Mouse (Mus musculus): ENCODE results near the gene Vmo1. TPM values are rescaled to one million over a fixed set of nuclear protein-coding genes. Genes with fewer than 3 reads are reported as not detected.
A peak's percentile ranks its signal among the peaks of the same experiment; 100 is the strongest.
"Not testable (repeated sequence)": the region's sequence is repeated elsewhere in the genome, so short reads cannot be mapped to it uniquely, and the experiment has no call there.

The Vmo1 gene
- polyA plus RNA-seq, 1 experiment from 2014 or later = not detected

DNA sequence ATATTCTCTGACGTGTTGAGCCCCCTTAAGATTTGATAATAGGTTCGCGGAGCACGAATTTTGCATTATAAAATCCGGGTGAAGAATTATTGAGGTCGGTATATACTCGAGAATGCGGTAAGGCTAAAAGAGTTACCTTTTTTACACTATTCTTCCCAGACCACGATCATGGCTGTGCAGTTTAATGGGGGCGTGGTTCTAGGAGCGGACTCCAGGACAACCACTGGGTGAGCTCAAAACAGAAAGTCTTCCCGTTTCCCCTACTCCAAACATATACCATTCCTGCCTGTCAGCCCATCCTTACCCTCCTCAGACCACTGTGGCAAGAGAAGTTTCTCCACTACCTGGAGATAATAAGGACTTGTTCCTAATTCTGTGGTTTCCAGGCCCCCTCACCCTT, 11.3 kb upstream of the Vmo1 start:
- H3K4me2 ChIP-seq (ENCODE audit: low read length) = peak overlapping the region; percentile 85
- peak overlapping the region; percentile 66 for H3K9ac ChIP-seq (replicated peaks; ENCODE audit: low read length)
- ATAC-seq (ENCODE audit: low FRiP score, low TSS enrichment) (peak; percentile 9; the same call in 1 of the 2 replicates), DNase-seq (peak; percentile 28)
- H3K4me3 ChIP-seq (replicated peaks; ENCODE audit: low read depth, low read length) = peak overlapping the region; percentile 63
- H3K27ac ChIP-seq (replicated peaks; ENCODE audit: low read depth, low read length) = peak overlapping the region; percentile 46; the same call in 1 of the 2 replicates
- H3K9me3 ChIP-seq (ENCODE audit: control insufficient read depth, low read length) = no peaks in the 10 kb centered on the region
- no peaks in the 10 kb centered on the region for H3K27me3 ChIP-seq (ENCODE audit: control insufficient read depth, insufficient read depth, low read length)
- H3K36me3 ChIP-seq (ENCODE audit: control insufficient read depth, insufficient read depth, low read length) = peaks cover 28% of the 10 kb centered on the region
- WGBS = 1% methylated on average over 12 of the region's 12 CpGs
- peaks cover 7% of the 10 kb centered on the region; the same call in 1 of the 2 replicates for H3K4me1 ChIP-seq (ENCODE audit: control insufficient read depth, insufficient read depth, low read length)

DNA sequence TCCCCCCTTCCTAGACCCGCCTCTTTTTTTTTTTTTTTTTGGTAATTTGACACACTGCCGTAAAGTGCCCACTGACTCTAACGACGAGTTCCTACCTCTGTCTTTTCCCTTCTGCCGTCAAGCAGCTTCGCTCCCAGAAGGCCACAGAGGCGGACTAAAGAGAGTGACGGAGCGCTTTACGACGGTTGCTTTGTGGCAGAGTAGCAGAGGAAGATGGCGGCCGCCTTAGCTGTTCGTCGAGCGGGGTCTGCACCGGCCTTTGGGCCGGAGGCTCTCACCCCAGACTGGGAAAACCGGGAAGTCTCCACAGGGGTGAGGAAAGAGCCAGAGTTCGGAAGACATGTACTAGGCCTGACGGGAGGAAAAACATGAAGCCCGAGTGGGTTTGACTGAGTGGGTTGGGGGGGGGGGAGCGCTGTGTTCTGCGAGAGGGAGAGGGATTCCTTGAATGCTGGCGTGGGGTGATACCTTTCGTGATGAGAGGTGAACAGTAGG, 10.8 kb upstream of the Vmo1 start, which contains the start of gene Psmb6:
Gene Psmb6 (plus strand): TSS at position 184 of the 495 bp plus-strand sequence.
- no peaks in the 10 kb centered on the region for H3K9me3 ChIP-seq (ENCODE audit: control insufficient read depth, low read length)
- peak within 1 kb of the TSS; percentile 66 for H3K9ac ChIP-seq (replicated peaks; ENCODE audit: low read length)
- peak; percentile 97 for DNase-seq
- peak within 1 kb of the TSS; percentile 46 for H3K27ac ChIP-seq (replicated peaks; ENCODE audit: low read depth, low read length)
- peak within 1 kb of the TSS; percentile 63 for H3K4me3 ChIP-seq (replicated peaks; ENCODE audit: low read depth, low read length)
- no peaks in the 10 kb centered on the region for H3K27me3 ChIP-seq (ENCODE audit: control insufficient read depth, insufficient read depth, low read length)
- WGBS = under 1% methylated on average over 25 of the region's 26 CpGs
- peaks cover 28% of the 10 kb centered on the region for H3K36me3 ChIP-seq (ENCODE audit: control insufficient read depth, insufficient read depth, low read length)
- H3K4me2 ChIP-seq (ENCODE audit: low read length) = peak within 1 kb of the TSS; percentile 85
- peaks cover 7% of the 10 kb centered on the region; the same call in 1 of the 2 replicates for H3K4me1 ChIP-seq (ENCODE audit: control insufficient read depth, insufficient read depth, low read length)
- ATAC-seq (ENCODE audit: low FRiP score, low TSS enrichment) = peak; percentile 95

- Histone ChIP-seq H3K36me3 (ENCODE audit: control insufficient read depth, insufficient read depth, low read length) (peaks cover 28% of the 10 kb centered on the region), H3K9me3 (ENCODE audit: control insufficient read depth, low read length) (no peaks in the 10 kb centered on the region), H3K27me3 (ENCODE audit: control insufficient read depth, insufficient read depth, low read length) (no peaks in the 10 kb centered on the region), H3K4me3 (replicated peaks; ENCODE audit: low read depth, low read length) (peak overlapping the region; percentile 63), H3K27ac (replicated peaks; ENCODE audit: low read depth, low read length) (no peak overlapping the region), H3K9ac (replicated peaks; ENCODE audit: low read length) (0 out of 2 replicates have a peak overlapping the region, but pooled peaks have one; percentile 34), H3K4me1 (ENCODE audit: control insufficient read depth, insufficient read depth, low read length) (peaks cover 7% of the 10 kb centered on the region; the same call in 1 of the 2 replicates), H3K4me2 (ENCODE audit: low read length) (peak overlapping the region; percentile 54)
- WGBS = 5% methylated on average over 8 of the region's 8 CpGs
- DNase-seq (no peak), ATAC-seq (ENCODE audit: low FRiP score, low TSS enrichment) (no peak; the same call in 1 of the 2 replicates)
Measured at GRCm38 (mm10) chr11:70524782-70525181, 10.4 kb upstream of the Vmo1 start.

GRCm38 (mm10) chr11:70523306-70523989, 9.0 kb upstream of the Vmo1 start:
- ATAC-seq (ENCODE audit: low FRiP score, low TSS enrichment); H3K9me3 ChIP-seq (ENCODE audit: control insufficient read depth, low read length); H3K27ac ChIP-seq (replicated peaks; ENCODE audit: low read depth, low read length); H3K4me2 ChIP-seq (ENCODE audit: low read length); H3K27me3 ChIP-seq (ENCODE audit: control insufficient read depth, insufficient read depth, low read length); H3K4me1 ChIP-seq (ENCODE audit: control insufficient read depth, insufficient read depth, low read length); H3K9ac ChIP-seq (replicated peaks; ENCODE audit: low read length); H3K4me3 ChIP-seq (replicated peaks; ENCODE audit: low read depth, low read length): not testable (repeated sequence)
- peak; percentile 11 for DNase-seq
- WGBS = 92% methylated on average over 8 of the region's 8 CpGs
- H3K36me3 ChIP-seq (ENCODE audit: control insufficient read depth, insufficient read depth, low read length) = peaks cover 21% of the 10 kb centered on the region

DNA sequence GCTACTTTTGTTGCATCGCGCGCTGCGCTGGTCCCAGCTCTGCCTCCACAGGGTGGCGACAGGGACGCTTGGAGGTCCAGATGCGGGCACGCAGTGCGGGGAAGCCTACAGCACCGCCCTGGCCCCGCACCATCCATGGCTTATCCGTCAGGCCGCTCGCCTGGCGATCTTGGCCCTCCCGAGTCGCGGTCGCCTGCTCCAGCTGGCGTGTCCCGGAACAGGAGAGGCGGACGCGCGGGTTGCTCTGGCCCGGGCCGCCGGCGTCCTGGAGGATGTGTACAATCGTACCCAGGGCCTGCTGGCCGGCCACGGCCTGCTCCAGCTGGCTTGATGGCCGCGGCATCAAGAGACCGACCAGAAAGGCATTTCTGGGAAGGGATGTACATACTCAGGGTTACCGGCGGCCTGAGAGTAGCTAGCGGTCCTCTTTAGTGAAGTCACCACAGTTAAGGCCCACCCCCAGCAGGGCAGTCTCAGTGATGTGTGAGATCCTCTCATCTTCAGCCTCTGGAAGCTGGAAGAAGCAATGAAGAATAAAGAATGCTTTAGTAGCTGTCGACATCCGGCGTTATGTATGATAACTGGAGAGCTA, 5.9 kb upstream of the Vmo1 start:
- DNase-seq = peak; percentile 61
- Histone ChIP-seq H3K4me2 (ENCODE audit: low read length) (peak overlapping the region; percentile 46), H3K9ac (replicated peaks; ENCODE audit: low read length) (peak overlapping the region; percentile 43; the same call in 1 of the 2 replicates), H3K9me3 (ENCODE audit: control insufficient read depth, low read length) (no peaks in the 10 kb centered on the region), H3K4me3 (replicated peaks; ENCODE audit: low read depth, low read length) (peak overlapping the region; percentile 20), H3K4me1 (ENCODE audit: control insufficient read depth, insufficient read depth, low read length) (no peaks in the 10 kb centered on the region), H3K27me3 (ENCODE audit: control insufficient read depth, insufficient read depth, low read length) (no peaks in the 10 kb centered on the region), H3K36me3 (ENCODE audit: control insufficient read depth, insufficient read depth, low read length) (no peaks in the 10 kb centered on the region), H3K27ac (replicated peaks; ENCODE audit: low read depth, low read length) (0 out of 2 replicates have a peak overlapping the region, but pooled peaks have one; percentile 45)
- no peak for ATAC-seq (ENCODE audit: low FRiP score, low TSS enrichment)
- WGBS = 12% methylated on average over 41 of the region's 41 CpGs

DNA sequence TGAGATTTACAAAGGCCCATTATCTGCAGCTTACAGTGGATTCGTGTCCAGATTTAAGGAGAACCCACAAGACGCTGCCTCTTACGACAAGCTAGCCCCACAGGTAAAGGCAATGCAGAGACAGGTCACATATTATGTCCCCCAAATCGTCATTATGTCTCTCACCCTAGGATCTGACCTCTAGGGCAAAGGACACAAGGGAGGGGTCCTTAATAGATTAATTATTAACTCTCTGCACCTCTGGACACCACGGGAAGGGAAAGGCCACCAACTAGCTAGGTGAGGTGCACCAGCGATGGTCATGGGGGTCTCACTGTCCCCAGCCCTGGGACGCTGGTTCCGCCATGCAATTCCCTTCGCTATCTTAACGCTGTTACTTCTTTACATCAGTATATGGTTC, 4.5 kb upstream of the Vmo1 start, which contains the start of gene Gltpd2:
Gene Gltpd2 (plus strand): TSS at position 274 of the 400 bp plus-strand sequence.
- DNase-seq (no peak), ATAC-seq (ENCODE audit: low FRiP score, low TSS enrichment) (no peak)
- Histone ChIP-seq H3K9me3 (ENCODE audit: control insufficient read depth, low read length) (no peaks in the 10 kb centered on the region), H3K27me3 (ENCODE audit: control insufficient read depth, insufficient read depth, low read length) (no peaks in the 10 kb centered on the region), H3K4me2 (ENCODE audit: low read length) (peak within 1 kb of the TSS; percentile 46), H3K27ac (replicated peaks; ENCODE audit: low read depth, low read length) (no peak within 1 kb of the TSS), H3K4me3 (replicated peaks; ENCODE audit: low read depth, low read length) (peak within 1 kb of the TSS; percentile 20), H3K4me1 (ENCODE audit: control insufficient read depth, insufficient read depth, low read length) (no peaks in the 10 kb centered on the region), H3K9ac (replicated peaks; ENCODE audit: low read length) (peak within 1 kb of the TSS; percentile 43; the same call in 1 of the 2 replicates), H3K36me3 (ENCODE audit: control insufficient read depth, insufficient read depth, low read length) (no peaks in the 10 kb centered on the region)
- 85% methylated on average over 10 of the region's 10 CpGs for WGBS

DNA sequence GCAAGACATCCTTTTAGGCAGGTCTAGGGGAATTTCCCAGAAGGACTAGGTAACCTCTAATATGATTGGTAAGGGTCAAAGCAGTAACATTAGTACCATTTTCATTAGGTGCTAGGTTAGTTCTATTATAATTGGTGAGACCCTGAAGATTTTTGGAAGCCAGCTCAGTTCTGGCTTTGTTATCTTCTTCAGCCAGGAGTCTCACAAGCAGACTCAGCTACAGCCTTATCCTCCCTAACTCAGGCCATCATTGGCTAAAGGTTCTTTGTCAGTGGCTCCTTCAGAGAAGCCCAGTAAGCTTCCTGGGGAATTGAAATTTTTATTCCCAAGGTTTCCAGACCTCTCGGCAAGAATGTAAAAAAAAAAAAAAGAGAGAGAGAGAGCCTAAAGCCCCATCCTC, 4.0 kb upstream of the Vmo1 start:
- H3K27me3 ChIP-seq (ENCODE audit: control insufficient read depth, insufficient read depth, low read length) = no peaks in the 10 kb centered on the region
- no peak overlapping the region for H3K9ac ChIP-seq (replicated peaks; ENCODE audit: low read length)
- H3K4me1 ChIP-seq (ENCODE audit: control insufficient read depth, insufficient read depth, low read length) = no peaks in the 10 kb centered on the region
- ATAC-seq (ENCODE audit: low FRiP score, low TSS enrichment) = no peak
- H3K27ac ChIP-seq (replicated peaks; ENCODE audit: low read depth, low read length) = no peak overlapping the region
- H3K4me2 ChIP-seq (ENCODE audit: low read length) = no peak overlapping the region
- H3K9me3 ChIP-seq (ENCODE audit: control insufficient read depth, low read length) = no peaks in the 10 kb centered on the region
- whole genome bisulfite sequencing = 72% methylated on average over 1 of the region's 1 CpGs
- no peak overlapping the region for H3K4me3 ChIP-seq (replicated peaks; ENCODE audit: low read depth, low read length)
- H3K36me3 ChIP-seq (ENCODE audit: control insufficient read depth, insufficient read depth, low read length) = no peaks in the 10 kb centered on the region
- no peak for DNase-seq

- no peak overlapping the region for H3K9ac ChIP-seq (replicated peaks; ENCODE audit: low read length)
- no peaks in the 10 kb centered on the region for H3K27me3 ChIP-seq (ENCODE audit: control insufficient read depth, insufficient read depth, low read length)
- DNase-seq (peak; percentile 78), ATAC-seq (ENCODE audit: low FRiP score, low TSS enrichment) (no peak)
- H3K36me3 ChIP-seq (ENCODE audit: control insufficient read depth, insufficient read depth, low read length) = no peaks in the 10 kb centered on the region
- H3K27ac ChIP-seq (replicated peaks; ENCODE audit: low read depth, low read length) = no peak overlapping the region
- WGBS = 27% methylated on average over 2 of the region's 2 CpGs
- H3K4me2 ChIP-seq (ENCODE audit: low read length) = no peak overlapping the region
- H3K4me1 ChIP-seq (ENCODE audit: control insufficient read depth, insufficient read depth, low read length) = no peaks in the 10 kb centered on the region
- no peak overlapping the region for H3K4me3 ChIP-seq (replicated peaks; ENCODE audit: low read depth, low read length)
- no peaks in the 10 kb centered on the region for H3K9me3 ChIP-seq (ENCODE audit: control insufficient read depth, low read length)
Measured at GRCm38 (mm10) chr11:70516352-70516751, 1.9 kb upstream of the Vmo1 start.

Data from midbrain, embryonic 14.5 days (tissue).